Mouse (Mus musculus) myocyte (in vitro differentiated cells): ENCODE data around the gene Ldah. TPM values are rescaled to one million over a fixed set of nuclear protein-coding genes. Genes with fewer than 3 reads are reported as not detected.

ENCODE experiments used
- H3K27me3 ChIP-seq: one replicate; pipeline ENCODE4 v1.6.1; 2011; ENCODE audit not compliant: control insufficient read depth, insufficient read depth, insufficient read length
- H3K36me3 ChIP-seq: one replicate; pipeline ENCODE4 v1.6.1; 2011; ENCODE audit not compliant: control insufficient read depth, insufficient read depth
- H3K4me2 ChIP-seq: one replicate; pipeline ENCODE4 v1.6.1; 2011; ENCODE audit warnings: low read depth, control low read depth
- H3K4me3 ChIP-seq: one replicate; pipeline ENCODE4 v1.5.1; 2011; ENCODE audit warnings: mild to moderate bottlenecking, control low read depth, moderate library complexity
- H3K79me2 ChIP-seq: one replicate; pipeline ENCODE4 v1.6.1; 2011; ENCODE audit not compliant: control insufficient read depth, insufficient read depth
- H3ac ChIP-seq: one replicate; pipeline ENCODE4 v1.6.1; 2011; ENCODE audit not compliant: control insufficient read depth, insufficient read length
- CEBPB ChIP-seq: IDR thresholded peaks from 2 replicates; pipeline ENCODE4 v1.6.1; 2011; ENCODE audit warnings: mild to moderate bottlenecking, moderate library complexity; ENCODE audit not compliant: poor library complexity, insufficient read depth, severe bottlenecking
- E2F4 ChIP-seq: IDR thresholded peaks from one replicate; pipeline ENCODE4 v1.6.1; 2011; ENCODE audit warnings: mild to moderate bottlenecking, control low read depth, moderate library complexity; ENCODE audit not compliant: insufficient read depth
- MAX ChIP-seq: IDR thresholded peaks from one replicate; pipeline ENCODE4 v1.6.1; 2011; ENCODE audit warnings: low read depth, mild to moderate bottlenecking, control low read depth
- MYOD1 ChIP-seq, 3 experiments: IDR thresholded peaks; one replicate each; pipeline ENCODE4 v1.6.1; 2011; ENCODE audit warnings: control low read depth in 2 of 3, low read depth in 2 of 3, mild to moderate bottlenecking in 2 of 3, moderate library complexity in 1 of 3; ENCODE audit not compliant: insufficient read length in 2 of 3, control insufficient read depth in 1 of 3
- MYOG ChIP-seq, 3 experiments: IDR thresholded peaks; one replicate each; pipeline ENCODE4 v1.6.1; 2011; ENCODE audit warnings: control low read depth in 2 of 3, low read depth in 2 of 3, mild to moderate bottlenecking in 2 of 3; ENCODE audit not compliant: insufficient read length in 2 of 3, control insufficient read depth in 1 of 3, insufficient read depth in 1 of 3
- POLR2A ChIP-seq: IDR thresholded peaks from one replicate; pipeline ENCODE4 v1.6.1; 2011; ENCODE audit warnings: low read depth, mild to moderate bottlenecking, control low read depth, moderate library complexity; ENCODE audit not compliant: insufficient read length
- POLR2AphosphoS2 ChIP-seq: IDR thresholded peaks from one replicate; pipeline ENCODE4 v1.6.1; 2011; ENCODE audit warnings: low read depth, control low read depth; ENCODE audit not compliant: insufficient read length
- REST ChIP-seq: IDR thresholded peaks from one replicate; pipeline ENCODE4 v1.6.1; 2011; ENCODE audit warnings: mild to moderate bottlenecking, control low read depth, moderate library complexity; ENCODE audit not compliant: insufficient read depth, insufficient read length
- SRF ChIP-seq: IDR thresholded peaks from one replicate; pipeline ENCODE4 v1.6.1; 2011; ENCODE audit warnings: low read depth; ENCODE audit not compliant: control insufficient read depth, insufficient read length
- TCF12 ChIP-seq: IDR thresholded peaks from one replicate; pipeline ENCODE4 v1.6.1; 2011; ENCODE audit warnings: mild to moderate bottlenecking, control low read depth; ENCODE audit not compliant: poor library complexity, insufficient read depth, severe bottlenecking
- TCF3 ChIP-seq: IDR thresholded peaks from one replicate; pipeline ENCODE4 v1.6.1; 2011; ENCODE audit warnings: low read depth, control low read depth; ENCODE audit not compliant: insufficient read length
- USF1 ChIP-seq: IDR thresholded peaks from one replicate; pipeline ENCODE4 v1.6.1; 2011; ENCODE audit warnings: low read depth, mild to moderate bottlenecking, control low read depth, moderate library complexity
- polyA plus RNA-seq: library from polyadenylated mRNA; unstranded; fragments of >200 nt; fragmentation: generic; extraction: Trizol; gene quantifications from one replicate; pipeline ENCODE4 v1.2.1, GENCODE M21; 2012; ENCODE audit warnings: missing spikeins

The Ldah gene
- polyA plus RNA-seq, 1 experiment = 35.0 TPM

GRCm38 (mm10) chr12:8295307-8295913 is 87.5 kb downstream of the Ldah start:
- Histone ChIP-seq H3K4me2 (peak overlapping the region; percentile 75), H3K36me3 (no peaks in the 10 kb centered on the region), H3K27me3 (no peaks in the 10 kb centered on the region), H3ac (no peak overlapping the region), H3K4me3 (no peak overlapping the region), H3K79me2 (no peaks in the 10 kb centered on the region)
- TF ChIP-seq E2F4 = no peak
- no peak for TF ChIP-seq REST
- no peak for TF ChIP-seq MAX
- TF ChIP-seq POLR2AphosphoS2 = no peak
- peak in 2 of 3 experiments; percentile 71 to 73 for TF ChIP-seq MYOD1 (IDR thresholded peaks at IDR 0.05; ENCODE audit: control insufficient read depth in 1 of 3, insufficient read length in 2 of 3, low read depth in 2 of 3)
- peak; percentile 49 for TF ChIP-seq POLR2A
- peak; percentile 40 for TF ChIP-seq TCF12
- peak; percentile 4 for TF ChIP-seq SRF
- TF ChIP-seq MYOG (IDR thresholded peaks at IDR 0.05; ENCODE audit: control insufficient read depth in 1 of 3, insufficient read depth in 1 of 3, insufficient read length in 2 of 3, low read depth in 2 of 3) = peak in 1 of 3 experiments; percentile 70
- TF ChIP-seq CEBPB = no peak
- TF ChIP-seq TCF3 = no peak
- TF ChIP-seq USF1 = no peak

GRCm38 (mm10) chr12:8296154-8296553 is 88.2 kb downstream of the Ldah start:
- no peaks in the 10 kb centered on the region for H3K27me3 ChIP-seq

GRCm38 (mm10) chr12:8297586-8298214 is 89.8 kb downstream of the Ldah start:
- H3K36me3 ChIP-seq = no peaks in the 10 kb centered on the region
- H3ac ChIP-seq = no peak overlapping the region
- H3K79me2 ChIP-seq = no peaks in the 10 kb centered on the region
- H3K27me3 ChIP-seq = no peaks in the 10 kb centered on the region
- no peak for TF ChIP-seq E2F4
- TF ChIP-seq REST = no peak
- no peak for TF ChIP-seq POLR2AphosphoS2
- TF ChIP-seq SRF = no peak
- TF ChIP-seq CEBPB = no peak
- TF ChIP-seq TCF12 = no peak
- TF ChIP-seq USF1 = no peak
- TF ChIP-seq POLR2A = no peak
- TF ChIP-seq TCF3 = no peak
- TF ChIP-seq MYOD1 (IDR thresholded peaks at IDR 0.05; ENCODE audit: control insufficient read depth in 1 of 3, insufficient read length in 2 of 3, low read depth in 2 of 3) = no peak
- H3K4me2 ChIP-seq = no peak overlapping the region
- no peak overlapping the region for H3K4me3 ChIP-seq

More at GRCm38 (mm10) chr12:8296154-8296553, 88.2 kb downstream of the Ldah start:
- TF ChIP-seq POLR2A (no peak), POLR2AphosphoS2 (no peak), SRF (no peak), CEBPB (peak; percentile 75), E2F4 (no peak), MYOG (IDR thresholded peaks at IDR 0.05; ENCODE audit: control insufficient read depth in 1 of 3, insufficient read depth in 1 of 3, insufficient read length in 2 of 3, low read depth in 2 of 3) (no peak), TCF12 (no peak), MYOD1 (IDR thresholded peaks at IDR 0.05; ENCODE audit: control insufficient read depth in 1 of 3, insufficient read length in 2 of 3, low read depth in 2 of 3) (no peak), TCF3 (no peak)
- Histone ChIP-seq H3K36me3 (no peaks in the 10 kb centered on the region), H3K4me3 (no peak overlapping the region), H3K4me2 (peak overlapping the region; percentile 75), H3K79me2 (no peaks in the 10 kb centered on the region), H3ac (no peak overlapping the region)

GRCm38 (mm10) chr12:8298361-8299142 is 90.6 kb downstream of the Ldah start:
- TF ChIP-seq SRF = no peak
- no peak for TF ChIP-seq REST
- peak in 1 of 3 experiments; percentile 2 for TF ChIP-seq MYOG (IDR thresholded peaks at IDR 0.05; ENCODE audit: control insufficient read depth in 1 of 3, insufficient read depth in 1 of 3, insufficient read length in 2 of 3, low read depth in 2 of 3)
- TF ChIP-seq USF1 = no peak
- TF ChIP-seq MAX = no peak

More at GRCm38 (mm10) chr12:8298361-8299142, 90.6 kb downstream of the Ldah start:
- H3K4me3 ChIP-seq = no peak overlapping the region
- H3K27me3 ChIP-seq = no peaks in the 10 kb centered on the region
- no peak overlapping the region for H3ac ChIP-seq
- H3K79me2 ChIP-seq = no peaks in the 10 kb centered on the region
- no peak overlapping the region for H3K4me2 ChIP-seq
- H3K36me3 ChIP-seq = no peaks in the 10 kb centered on the region
